Mouse (Mus musculus) embryonic fibroblast, embryonic 13.5 days (primary cell): ENCODE data around the gene Surf2.

Experiments used
- CTCF ChIP-seq: IDR thresholded peaks from 2 replicates; pipeline ENCODE4 v1.5.1; 2011; ENCODE audit warnings: mild to moderate bottlenecking, control low read depth, low read length, moderate library complexity, borderline replicate concordance; ENCODE audit not compliant: insufficient read depth
- POLR2A ChIP-seq: IDR thresholded peaks from 2 replicates; pipeline ENCODE4 v1.6.1; 2011; ENCODE audit warnings: low read depth, mild to moderate bottlenecking, control low read depth, low read length, moderate library complexity

DNA sequence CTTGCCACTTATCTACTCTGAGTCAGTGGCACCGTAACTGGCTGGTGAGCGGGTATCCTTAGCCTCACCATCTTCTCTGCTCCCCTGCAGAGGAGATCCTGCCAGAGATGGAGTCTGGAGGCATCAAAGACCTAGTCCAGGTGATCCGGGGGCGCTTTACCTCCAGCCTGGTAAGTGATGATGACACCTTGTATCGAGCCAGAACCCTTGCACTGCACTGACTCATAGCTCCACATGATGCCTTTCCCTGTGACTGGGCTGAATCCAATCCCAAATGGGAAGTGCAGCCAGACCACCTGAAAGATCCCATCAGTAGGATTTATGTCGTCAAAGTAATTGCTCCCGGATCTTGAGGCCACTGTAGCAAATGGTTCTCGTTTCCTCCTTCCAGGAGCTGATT, 36.7 kb downstream of the Surf2 start:
- no peak for TF ChIP-seq CTCF
- no peak for TF ChIP-seq POLR2A
